Mouse (Mus musculus) R1 (cell line): ENCODE results near the gene Sirt7.

Experiments
- DNase-seq: peaks from one replicate; pipeline ENCODE4 v3.0.0-alpha.2; 2018; ENCODE audit warnings: low read depth, low spot score

Sirt7 gene

DNA sequence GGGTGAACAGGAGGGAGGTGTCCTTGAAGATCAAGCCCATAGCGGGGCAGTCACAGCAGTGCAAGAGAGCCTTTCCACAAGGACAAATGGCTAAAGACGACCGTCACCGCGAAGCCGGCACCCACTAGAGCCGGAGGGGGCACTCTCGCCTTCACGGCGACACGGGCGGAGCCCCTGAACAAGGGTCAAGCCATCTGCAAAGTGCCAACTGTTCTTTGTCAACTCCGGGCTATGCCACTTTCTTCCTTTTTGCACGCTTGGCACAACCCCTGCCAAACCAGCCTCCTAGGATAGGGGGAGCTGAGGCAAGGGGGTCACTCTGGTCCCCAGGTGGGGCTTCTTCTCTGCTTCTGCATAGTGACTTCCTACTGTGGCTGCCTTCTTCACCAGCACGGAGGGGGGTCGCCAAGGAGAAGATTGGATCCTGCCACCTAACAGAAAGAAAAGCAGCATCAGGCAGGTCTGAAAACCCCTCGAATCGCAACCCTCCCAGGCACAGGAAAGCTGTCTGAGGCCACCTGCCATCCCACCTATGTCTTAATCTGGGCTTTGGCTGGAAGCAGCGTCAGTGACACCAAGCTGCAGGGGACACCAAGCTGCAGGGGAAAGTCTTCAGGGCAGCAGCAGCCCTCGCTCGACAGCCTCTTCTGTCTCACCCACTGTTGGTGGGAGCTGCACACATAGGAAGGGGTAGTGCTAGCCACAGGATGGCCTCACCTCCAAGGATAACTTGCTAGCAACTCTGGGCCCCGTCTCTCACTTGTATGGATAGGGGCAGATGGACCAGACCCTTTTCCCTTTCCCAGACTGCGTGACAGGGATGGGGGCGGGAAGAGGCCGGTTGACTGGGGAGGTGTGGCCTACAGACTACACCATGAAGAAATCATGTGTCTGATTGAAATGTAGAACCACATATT is 6.2 kb downstream of the Sirt7 start:
- no peak for DNase-seq

- peak; percentile 95 for DNase-seq
Measured at GRCm38 (mm10) chr11:120617519-120618112, 7.4 kb downstream of the Sirt7 start, which contains the start of gene Pcyt2. TSS of gene Pcyt2 (minus strand) at chr11:120617936.

- no peak for DNase-seq
Measured at GRCm38 (mm10) chr11:120616617-120617294, 8.3 kb downstream of the Sirt7 start.

- no peak for DNase-seq
Measured at GRCm38 (mm10) chr11:120615606-120616203, 9.3 kb downstream of the Sirt7 start.

DNA sequence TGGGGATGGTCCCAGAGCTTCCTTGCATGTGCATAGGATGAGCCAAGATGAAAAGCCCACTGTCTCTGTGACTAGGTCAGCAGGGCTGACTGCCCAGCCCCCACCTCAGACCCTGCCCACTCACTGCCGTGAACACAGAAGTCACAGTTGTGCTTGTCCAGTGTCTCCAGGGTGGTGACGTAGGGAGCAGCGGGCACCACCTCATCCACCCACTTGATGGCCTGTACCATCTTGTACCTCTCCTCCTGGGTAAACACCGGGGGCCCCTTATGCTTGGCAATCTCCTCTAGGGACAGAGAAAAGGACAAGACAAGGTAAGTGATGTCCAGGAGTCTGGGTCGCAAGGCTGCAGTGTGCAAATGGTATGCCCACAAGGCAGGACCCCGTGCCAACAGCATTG is 9.9 kb downstream of the Sirt7 start:
- DNase-seq, result no peak

GRCm38 (mm10) chr11:120613976-120614375 is 11.1 kb downstream of the Sirt7 start:
- no peak for DNase-seq

GRCm38 (mm10) chr11:120613481-120613972 is 11.5 kb downstream of the Sirt7 start:
- DNase-seq, result no peak

DNA sequence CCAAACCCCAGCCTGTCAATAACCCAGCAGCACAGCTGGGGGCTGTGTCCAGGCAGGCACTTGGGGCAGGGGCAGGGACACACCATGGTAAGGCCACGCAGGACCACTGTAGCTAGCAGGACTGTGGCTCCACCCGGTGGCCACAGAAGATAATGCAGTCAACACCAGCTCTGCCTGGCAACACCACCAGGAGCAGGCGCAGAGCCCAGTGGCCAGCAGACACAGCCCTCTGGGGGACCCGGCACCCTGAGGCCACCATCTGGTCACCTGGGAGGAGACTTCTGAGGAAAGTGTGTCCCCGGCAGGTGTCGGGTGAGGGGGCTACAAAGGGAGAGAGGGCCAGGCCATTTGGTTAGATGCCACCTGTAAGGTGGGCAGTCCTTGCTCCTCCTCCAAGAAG is 12.3 kb downstream of the Sirt7 start:
- peak; percentile 64 for DNase-seq

DNA sequence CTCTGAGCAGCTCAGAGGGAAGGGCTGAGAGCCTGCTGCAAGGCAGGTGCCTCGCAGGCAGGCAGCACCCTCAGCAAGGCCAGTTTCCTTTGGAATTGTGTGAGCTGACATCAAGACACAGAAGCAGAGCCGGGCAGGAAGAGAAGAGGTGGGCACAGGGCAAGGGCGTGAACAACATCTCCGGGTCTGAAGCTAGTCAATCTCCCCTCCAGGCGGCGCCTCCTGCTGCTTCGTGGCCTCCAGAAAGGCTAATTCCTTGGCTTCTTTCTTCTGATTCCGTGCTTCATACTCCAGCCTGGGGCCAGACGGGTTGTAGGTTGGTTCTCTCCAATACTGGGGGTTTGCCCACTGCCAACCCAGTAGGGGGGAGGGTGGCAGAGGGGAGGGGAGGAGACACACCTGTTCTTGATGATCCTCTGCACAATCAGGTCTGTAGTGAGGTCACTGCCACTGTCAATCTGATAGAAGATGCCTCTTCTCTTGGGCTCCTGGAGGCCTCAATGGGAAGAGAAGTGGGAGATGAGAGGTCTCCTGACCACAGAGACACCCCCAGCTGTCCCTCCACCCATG is 14.5 kb downstream of the Sirt7 start:
- DNase-seq, result no peak

GRCm38 (mm10) chr11:120609250-120609649 is 15.8 kb downstream of the Sirt7 start:
- DNase-seq, result peak; percentile 88

GRCm38 (mm10) chr11:120608241-120609034 is 16.6 kb downstream of the Sirt7 start, which contains the start of gene Npb:
TSS of gene Npb (plus strand) at chr11:120608477.
- peak; percentile 41 for DNase-seq

- DNase-seq, result peak; percentile 50
Measured at GRCm38 (mm10) chr11:120606764-120607163, 18.3 kb downstream of the Sirt7 start.

DNA sequence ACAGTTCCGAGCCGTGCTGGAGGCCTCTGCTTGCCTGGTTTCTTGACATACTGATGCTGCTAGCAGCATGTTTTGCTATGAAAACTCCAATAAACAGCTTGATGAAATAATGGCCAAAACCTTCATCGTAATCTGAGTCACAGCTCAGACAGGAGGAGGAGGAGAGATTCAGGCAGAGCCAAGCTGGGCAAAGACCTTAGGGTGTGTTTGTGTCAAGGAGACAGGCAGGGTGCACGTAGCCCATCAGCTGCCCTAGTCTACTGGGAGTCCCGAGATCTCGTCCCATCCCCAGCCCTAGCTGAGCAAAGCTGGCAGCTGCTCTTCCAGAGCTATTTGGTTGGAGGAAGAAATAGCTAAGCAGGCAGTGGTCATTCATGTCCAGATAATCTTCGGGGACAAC is 19.4 kb downstream of the Sirt7 start:
- DNase-seq, result no peak

DNA sequence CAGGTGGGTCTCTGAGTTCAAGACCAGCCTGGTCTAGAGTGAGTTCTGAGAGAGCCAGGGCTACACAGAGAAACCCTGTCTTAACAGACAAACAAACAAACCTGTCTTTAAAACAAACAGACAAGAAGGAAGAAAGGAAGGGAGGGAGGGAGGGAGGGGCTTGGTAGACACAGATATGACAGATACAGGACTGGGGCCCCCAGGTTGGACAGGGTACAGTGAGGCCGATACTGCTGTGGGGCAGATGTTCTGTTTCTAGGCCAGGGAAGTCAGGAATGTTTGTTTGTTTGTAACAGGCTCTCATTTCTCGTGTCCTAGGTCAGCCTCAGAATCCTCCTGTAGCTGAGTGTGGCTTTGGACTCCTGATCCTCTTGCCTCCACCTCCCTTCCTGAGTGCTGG is 21.5 kb downstream of the Sirt7 start:
- DNase-seq, result no peak

GRCm38 (mm10) chr11:120600716-120601115 is 24.3 kb downstream of the Sirt7 start:
- DNase-seq, result no peak

DNA sequence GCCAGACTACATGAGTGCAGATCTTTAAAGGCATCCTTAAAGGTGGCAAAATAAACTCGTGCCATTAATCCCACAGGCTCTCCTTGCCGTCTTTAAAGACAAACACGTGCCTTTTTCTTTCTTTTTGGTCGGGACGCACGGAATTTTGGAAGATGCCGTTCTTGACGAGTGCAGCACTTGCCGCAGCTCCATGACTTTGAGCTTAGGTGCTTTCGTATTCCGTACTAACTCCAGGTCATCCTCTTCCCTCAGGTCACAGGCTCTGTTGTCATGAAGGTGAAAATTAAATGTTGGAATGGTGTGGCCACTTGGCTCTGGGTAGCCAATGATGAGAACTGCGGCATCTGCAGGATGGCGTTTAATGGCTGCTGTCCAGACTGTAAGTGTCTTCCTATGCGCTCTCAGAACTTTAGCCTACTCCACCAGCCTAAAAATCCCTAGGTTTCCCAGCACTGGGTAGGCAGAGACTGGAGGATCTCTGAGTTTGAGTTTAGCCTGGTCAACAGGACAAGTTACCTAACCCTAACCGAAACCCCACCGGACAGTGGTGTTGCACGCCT is 26.0 kb downstream of the Sirt7 start:
- no peak for DNase-seq

DNA sequence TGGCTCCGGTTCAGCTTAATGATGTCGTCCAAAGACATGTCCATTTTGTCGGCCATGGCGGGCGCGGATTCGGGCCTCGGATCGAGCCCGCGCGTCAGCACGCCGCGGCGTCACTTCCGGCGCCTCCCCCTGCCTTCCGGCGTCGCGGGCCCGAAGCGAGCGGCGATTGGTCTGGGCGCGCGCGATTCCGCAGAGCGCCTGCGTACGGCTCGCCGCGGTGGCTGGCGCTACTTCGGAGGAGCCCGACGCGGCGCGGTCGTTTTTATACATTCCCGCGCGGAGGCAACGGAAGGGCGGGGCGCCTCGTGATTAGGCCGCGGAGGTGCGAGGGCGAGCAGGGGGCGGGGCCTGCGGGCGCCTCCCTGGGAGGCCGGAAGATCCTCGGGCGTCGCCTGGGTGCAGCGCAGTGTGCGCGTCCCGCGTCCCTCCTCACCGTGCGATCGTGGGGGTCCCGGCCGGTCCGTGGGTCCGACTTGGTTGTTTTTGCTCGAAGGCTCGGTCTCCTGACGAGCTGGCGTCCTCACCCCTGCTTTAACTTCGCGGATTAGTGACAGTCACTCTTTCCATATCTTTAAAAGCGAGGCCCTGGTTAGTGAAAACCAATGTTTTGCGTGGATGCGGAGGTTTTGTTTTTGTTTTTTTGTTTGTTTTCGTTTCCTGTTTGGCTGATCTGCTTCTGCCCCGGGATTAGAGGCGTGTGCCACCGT is 26.6 kb downstream of the Sirt7 start, which contains the start of the genes Alyref and Anapc11:
Gene Alyref (minus strand): TSS at position 83 of the 707 bp plus-strand sequence.
Gene Anapc11 (plus strand): TSS at position 139 of the 707 bp plus-strand sequence.
- peak; percentile 94 for DNase-seq

DNA sequence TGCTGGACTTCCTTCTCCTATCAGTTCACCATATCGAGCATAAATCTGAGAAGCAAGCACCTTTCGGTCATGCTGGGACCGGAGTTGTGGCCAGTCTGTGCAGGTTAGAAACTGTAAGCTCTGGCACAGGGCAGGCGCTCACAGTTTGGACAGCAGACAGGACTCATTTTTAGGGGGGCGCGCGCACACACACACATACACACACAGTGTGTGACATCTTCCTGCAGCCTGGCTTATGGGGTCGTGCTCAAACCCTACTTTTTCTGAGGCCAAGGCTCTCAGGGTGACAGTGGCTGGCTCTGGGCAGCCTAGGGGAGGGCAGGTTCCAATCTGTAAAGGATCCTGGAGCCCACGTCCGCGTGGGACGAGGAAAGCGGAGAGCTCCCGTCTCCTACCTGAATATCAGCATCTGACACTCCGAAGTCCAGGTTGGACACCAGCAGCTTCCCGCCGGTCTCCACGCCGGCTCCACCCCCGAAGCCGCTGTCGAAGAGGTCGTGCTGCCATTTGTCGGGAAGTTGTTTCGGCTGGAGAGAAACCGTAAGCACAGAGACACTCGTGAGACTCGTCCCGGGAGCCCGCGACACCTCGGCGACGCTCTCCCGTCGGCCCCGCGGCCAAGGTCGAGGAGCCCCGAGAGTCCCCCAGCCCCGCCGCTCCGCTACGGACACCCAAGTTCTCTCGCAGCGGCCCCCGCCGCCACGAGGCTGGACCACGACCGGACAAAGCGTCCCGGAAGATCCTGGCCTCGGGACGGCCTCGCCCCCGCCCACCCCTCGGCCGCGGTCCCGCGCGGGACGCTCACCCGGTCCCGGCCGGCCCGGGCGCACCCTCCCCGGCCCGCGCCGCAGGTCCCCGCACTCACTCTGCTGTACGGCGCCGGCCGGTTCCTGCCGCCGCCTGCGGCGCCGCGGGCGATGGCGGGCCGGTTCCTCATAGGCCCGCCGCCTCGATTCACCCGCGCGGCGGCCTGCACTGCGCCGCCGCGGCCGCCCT is 27.5 kb downstream of the Sirt7 start:
- peak; percentile 58 for DNase-seq
